Mouse (Mus musculus): Measurements from ENCODE around the gene Pfkm. TPM values are rescaled to one million over a fixed set of nuclear protein-coding genes. Genes with fewer than 3 reads are reported as not detected.

The Pfkm gene
- polyA plus RNA-seq, 1 experiment from 2014 or later = 12.8 TPM

DNA sequence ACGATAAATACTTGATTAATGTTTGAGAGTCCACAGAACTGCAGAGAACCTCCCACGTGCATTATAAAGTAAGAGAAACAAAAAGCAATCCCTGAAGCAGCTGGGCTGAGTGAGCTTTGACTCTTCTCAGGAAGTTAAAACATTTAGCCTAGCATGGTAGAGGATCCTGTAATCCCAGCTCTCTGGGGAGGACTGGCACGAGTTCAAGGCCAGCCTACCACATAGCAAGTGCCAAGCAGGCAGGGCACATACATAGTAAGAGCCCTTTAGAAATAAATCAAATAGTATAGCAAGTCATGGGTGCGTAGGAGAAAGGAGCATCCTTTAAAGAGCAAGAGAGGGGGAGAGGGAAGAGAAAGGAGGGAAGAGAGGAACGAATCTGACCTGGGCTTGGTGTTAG lies 26.5 kb upstream of the Pfkm start:
- no peak for DNase-seq (ENCODE audit: low spot score)
- 84% methylated on average over 5 of the region's 5 CpGs for WGBS
- TF ChIP-seq EP300 (IDR thresholded peaks at IDR 0.05) (no peak), CTCF (IDR thresholded peaks at IDR 0.05) (no peak)
- Histone ChIP-seq H3K4me3 (ENCODE audit: low read depth, low read length) (no peak overlapping the region), H3K9ac (replicated peaks; ENCODE audit: low read depth) (no peak overlapping the region), H3K9me3 (ENCODE audit: low read length) (no peaks in the 10 kb centered on the region), H3K27me3 (replicated peaks; ENCODE audit: insufficient read depth, low read length) (no peaks in the 10 kb centered on the region), H3K36me3 (ENCODE audit: insufficient read depth, low read length) (peaks cover 21% of the 10 kb centered on the region; the same call in 1 of the 2 replicates), H3K4me2 (replicated peaks; ENCODE audit: low read depth, low read length) (no peak overlapping the region), H3K27ac (ENCODE audit: low read length) (no peak overlapping the region), H3K4me1 (ENCODE audit: insufficient read depth, low read depth, low read length) (no peaks in the 10 kb centered on the region)
- no peak for ATAC-seq

DNA sequence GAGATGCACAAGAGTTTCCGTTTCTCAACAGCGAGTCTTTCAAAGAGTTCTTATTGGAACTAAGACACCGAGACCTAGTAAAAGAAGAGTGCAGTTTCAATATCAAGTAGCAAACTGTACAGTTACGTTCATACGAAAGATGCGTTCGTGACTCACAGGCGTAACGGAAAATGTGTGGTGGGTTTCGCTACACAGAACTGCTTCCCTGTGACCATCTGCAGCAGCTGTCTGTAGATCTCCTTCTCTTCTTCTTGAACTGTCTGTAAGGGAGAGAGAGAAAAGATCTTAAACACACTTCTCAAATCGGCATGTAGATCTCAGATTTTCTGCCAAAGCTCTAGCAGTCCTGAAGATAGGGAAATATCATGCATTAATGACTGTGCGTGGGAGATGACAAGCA lies 25.8 kb upstream of the Pfkm start:
- ATAC-seq = no peak
- H3K36me3 ChIP-seq (ENCODE audit: insufficient read depth, low read length) = peaks cover 21% of the 10 kb centered on the region; the same call in 1 of the 2 replicates
- 94% methylated on average over 12 of the region's 12 CpGs for WGBS

DNA sequence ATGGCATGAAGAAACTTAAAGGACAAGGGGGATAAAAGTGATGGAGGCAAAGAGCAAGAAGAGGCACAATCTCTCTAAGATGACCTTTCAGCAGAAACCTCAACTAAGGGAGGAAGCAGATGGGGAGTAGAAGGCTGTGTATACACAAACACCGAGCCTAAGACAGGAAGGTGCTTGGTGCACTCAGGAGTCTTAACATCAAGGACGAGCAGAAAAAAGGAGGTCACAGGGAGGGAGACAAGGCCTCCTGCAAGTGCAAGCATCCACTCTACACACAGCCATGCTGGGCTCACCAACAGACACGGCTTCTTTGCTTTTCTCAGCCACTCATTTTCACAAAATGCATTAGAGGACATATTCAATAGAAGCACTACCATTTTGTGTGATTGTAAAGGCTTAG lies 24.9 kb upstream of the Pfkm start:
- H3K9ac ChIP-seq (replicated peaks; ENCODE audit: low read depth) = no peak overlapping the region
- TF ChIP-seq EP300 (IDR thresholded peaks at IDR 0.05) (no peak), CTCF (IDR thresholded peaks at IDR 0.05) (no peak)
- peaks cover 21% of the 10 kb centered on the region; the same call in 1 of the 2 replicates for H3K36me3 ChIP-seq (ENCODE audit: insufficient read depth, low read length)
- no peak overlapping the region for H3K4me3 ChIP-seq (ENCODE audit: low read depth, low read length)
- no peaks in the 10 kb centered on the region for H3K4me1 ChIP-seq (ENCODE audit: insufficient read depth, low read depth, low read length)
- ATAC-seq = no peak
- H3K27ac ChIP-seq (ENCODE audit: low read length) = no peak overlapping the region
- H3K9me3 ChIP-seq (ENCODE audit: low read length) = no peaks in the 10 kb centered on the region
- H3K27me3 ChIP-seq (replicated peaks; ENCODE audit: insufficient read depth, low read length) = no peaks in the 10 kb centered on the region
- 37% methylated on average over 3 of the region's 3 CpGs for WGBS
- no peak for DNase-seq (ENCODE audit: low spot score)
- no peak overlapping the region for H3K4me2 ChIP-seq (replicated peaks; ENCODE audit: low read depth, low read length)

More for the DNA sequence above, 25.8 kb upstream of the Pfkm start:
- H3K4me2 ChIP-seq (replicated peaks; ENCODE audit: low read depth, low read length) = no peak overlapping the region
- no peaks in the 10 kb centered on the region for H3K9me3 ChIP-seq (ENCODE audit: low read length)
- no peak overlapping the region for H3K27ac ChIP-seq (ENCODE audit: low read length)
- no peaks in the 10 kb centered on the region for H3K4me1 ChIP-seq (ENCODE audit: insufficient read depth, low read depth, low read length)
- TF ChIP-seq CTCF (IDR thresholded peaks at IDR 0.05) (no peak), EP300 (IDR thresholded peaks at IDR 0.05) (no peak)
- no peaks in the 10 kb centered on the region for H3K27me3 ChIP-seq (replicated peaks; ENCODE audit: insufficient read depth, low read length)
- no peak overlapping the region for H3K9ac ChIP-seq (replicated peaks; ENCODE audit: low read depth)
- no peak overlapping the region for H3K4me3 ChIP-seq (ENCODE audit: low read depth, low read length)
- no peak for DNase-seq (ENCODE audit: low spot score)

DNA sequence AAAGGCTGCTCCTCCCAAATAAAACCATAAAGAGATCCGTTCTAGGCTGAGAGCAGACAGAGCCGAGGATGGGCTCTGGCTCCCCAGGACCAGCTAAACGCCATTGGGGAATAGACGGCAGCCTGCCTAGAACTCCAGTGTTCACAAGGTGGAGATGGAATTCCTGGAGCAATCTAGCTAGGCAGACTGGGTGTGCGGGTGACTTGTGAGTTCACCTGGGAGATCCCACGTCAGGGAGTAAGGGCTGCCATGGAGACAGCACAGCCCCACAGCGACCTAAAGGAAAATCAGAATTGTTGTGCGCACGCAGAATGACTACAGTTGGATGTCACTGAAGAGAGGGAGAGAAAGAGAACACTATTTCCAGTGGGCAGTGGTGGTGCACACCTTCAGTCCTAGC lies 23.9 kb upstream of the Pfkm start:
- Histone ChIP-seq H3K36me3 (ENCODE audit: insufficient read depth, low read length) (peaks cover 21% of the 10 kb centered on the region; the same call in 1 of the 2 replicates), H3K4me2 (replicated peaks; ENCODE audit: low read depth, low read length) (no peak overlapping the region), H3K9me3 (ENCODE audit: low read length) (no peaks in the 10 kb centered on the region), H3K9ac (replicated peaks; ENCODE audit: low read depth) (no peak overlapping the region), H3K27ac (ENCODE audit: low read length) (no peak overlapping the region), H3K27me3 (replicated peaks; ENCODE audit: insufficient read depth, low read length) (no peaks in the 10 kb centered on the region), H3K4me3 (ENCODE audit: low read depth, low read length) (no peak overlapping the region), H3K4me1 (ENCODE audit: insufficient read depth, low read depth, low read length) (no peaks in the 10 kb centered on the region)
- DNase-seq (ENCODE audit: low spot score) = no peak
- 87% methylated on average over 9 of the region's 9 CpGs for WGBS
- TF ChIP-seq CTCF (IDR thresholded peaks at IDR 0.05) = no peak
- no peak for TF ChIP-seq EP300 (IDR thresholded peaks at IDR 0.05)
- no peak for ATAC-seq

DNA sequence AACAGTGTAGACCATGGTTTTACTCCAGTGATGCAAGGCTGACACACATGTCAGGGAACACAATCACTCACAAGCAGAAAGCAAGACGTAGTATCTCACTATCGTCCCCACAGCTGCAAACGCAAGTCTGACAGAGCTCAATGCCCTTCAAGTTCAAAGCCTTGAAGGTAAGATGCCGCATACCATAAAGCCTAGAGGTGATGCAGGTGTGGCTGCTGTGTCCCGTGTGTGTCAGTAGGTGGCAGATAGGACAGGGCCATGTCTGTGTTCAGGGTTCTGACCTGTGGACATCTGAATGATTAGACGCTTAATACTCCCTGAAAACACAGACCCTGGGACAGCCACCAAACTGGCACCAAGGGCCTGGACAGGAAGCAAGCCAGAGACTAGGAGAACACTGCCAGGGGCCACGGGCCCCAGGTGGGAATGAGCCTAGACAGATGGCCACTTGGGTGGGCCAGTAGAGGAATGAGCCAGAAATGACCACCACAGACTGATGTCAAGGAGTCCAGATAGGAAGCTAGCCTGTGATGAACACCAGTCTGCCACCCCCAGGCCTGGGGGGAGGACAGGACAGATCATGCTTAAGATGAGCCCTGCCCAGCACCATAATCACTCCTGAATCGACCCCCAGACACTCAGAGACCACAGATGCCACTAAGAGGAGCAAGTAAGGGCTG lies 22.7 kb upstream of the Pfkm start:
- TF ChIP-seq EP300 (IDR thresholded peaks at IDR 0.05) = no peak
- no peak; the same call in 1 of the 2 replicates for TF ChIP-seq CTCF (IDR thresholded peaks at IDR 0.05)
- Histone ChIP-seq H3K4me2 (replicated peaks; ENCODE audit: low read depth, low read length) (no peak overlapping the region), H3K27me3 (replicated peaks; ENCODE audit: insufficient read depth, low read length) (no peaks in the 10 kb centered on the region), H3K4me3 (ENCODE audit: low read depth, low read length) (no peak overlapping the region), H3K4me1 (ENCODE audit: insufficient read depth, low read depth, low read length) (no peaks in the 10 kb centered on the region), H3K36me3 (ENCODE audit: insufficient read depth, low read length) (peaks cover 20% of the 10 kb centered on the region; the same call in 1 of the 2 replicates), H3K27ac (ENCODE audit: low read length) (no peak overlapping the region), H3K9me3 (ENCODE audit: low read length) (no peaks in the 10 kb centered on the region), H3K9ac (replicated peaks; ENCODE audit: low read depth) (no peak overlapping the region)
- 88% methylated on average over 8 of the region's 8 CpGs for WGBS
- DNase-seq (ENCODE audit: low spot score) (no peak), ATAC-seq (no peak)

DNA sequence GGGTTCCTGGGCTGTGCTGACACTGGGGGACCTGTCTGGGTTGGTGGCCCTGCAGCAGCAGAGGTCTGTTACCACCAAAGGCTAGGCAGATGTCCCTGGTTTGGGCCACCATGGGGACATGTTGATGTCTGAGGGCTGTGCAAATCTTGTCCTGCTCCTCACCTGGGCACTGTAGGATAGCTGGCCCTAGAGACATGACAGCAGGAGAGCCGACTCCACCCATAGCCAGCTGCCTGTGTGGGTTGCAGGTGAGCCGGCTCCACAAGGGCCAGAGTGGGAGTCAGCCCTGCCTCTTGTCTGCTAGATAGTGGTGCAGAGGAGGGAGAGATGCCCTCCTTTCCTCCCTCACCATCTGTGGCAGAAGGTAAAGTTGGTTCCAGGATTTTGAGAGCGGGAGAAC lies 22.0 kb upstream of the Pfkm start:
- peaks cover 21% of the 10 kb centered on the region for H3K36me3 ChIP-seq (ENCODE audit: insufficient read depth, low read length)
- no peak for TF ChIP-seq EP300 (IDR thresholded peaks at IDR 0.05)
- TF ChIP-seq CTCF (IDR thresholded peaks at IDR 0.05) = no peak
- no peaks in the 10 kb centered on the region for H3K27me3 ChIP-seq (replicated peaks; ENCODE audit: insufficient read depth, low read length)
- WGBS = 91% methylated on average over 3 of the region's 3 CpGs
- H3K9me3 ChIP-seq (ENCODE audit: low read length) = no peaks in the 10 kb centered on the region
- DNase-seq (ENCODE audit: low spot score) (no peak), ATAC-seq (no peak)
- H3K4me3 ChIP-seq (ENCODE audit: low read depth, low read length) = no peak overlapping the region
- H3K27ac ChIP-seq (ENCODE audit: low read length) = no peak overlapping the region
- no peak overlapping the region for H3K9ac ChIP-seq (replicated peaks; ENCODE audit: low read depth)
- no peak overlapping the region for H3K4me2 ChIP-seq (replicated peaks; ENCODE audit: low read depth, low read length)
- H3K4me1 ChIP-seq (ENCODE audit: insufficient read depth, low read depth, low read length) = no peaks in the 10 kb centered on the region
